Mouse (Mus musculus): Measurements from ENCODE around the gene Il20. TPM values are rescaled to one million over a fixed set of nuclear protein-coding genes. Genes with fewer than 3 reads are reported as not detected.

The Il20 gene
- total RNA-seq, 2 experiments from 2014 or later = not detected

GRCm38 (mm10) chr1:130865541-130866221, 45.6 kb downstream of the Il20 start, which contains the start of gene Fcmr:
TSS of gene Fcmr (plus strand) at chr1:130865669.
- DNase-seq = no peak

GRCm38 (mm10) chr1:130864741-130865140, 46.5 kb downstream of the Il20 start:
- no peak for DNase-seq

DNA sequence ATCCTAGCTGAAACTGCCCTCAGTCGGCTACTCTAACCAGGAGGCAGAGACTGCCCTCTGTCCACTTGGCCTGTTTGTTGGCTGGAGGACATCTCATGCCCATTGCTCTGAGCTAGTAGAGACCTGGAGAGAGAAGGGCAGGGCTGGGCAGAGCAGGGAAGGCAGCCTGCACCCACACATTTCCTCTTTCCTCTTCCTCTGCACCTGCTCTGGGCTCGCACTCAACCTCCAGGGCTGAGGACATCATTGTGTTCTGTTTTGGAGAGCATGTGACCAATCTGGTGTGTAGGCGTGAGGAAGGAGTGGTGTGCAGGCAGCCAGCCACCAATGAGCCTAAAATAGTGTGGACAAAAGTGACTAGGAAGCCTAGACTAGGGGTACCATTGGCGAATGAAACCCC, 47.0 kb downstream of the Il20 start:
- no peak for DNase-seq

DNA sequence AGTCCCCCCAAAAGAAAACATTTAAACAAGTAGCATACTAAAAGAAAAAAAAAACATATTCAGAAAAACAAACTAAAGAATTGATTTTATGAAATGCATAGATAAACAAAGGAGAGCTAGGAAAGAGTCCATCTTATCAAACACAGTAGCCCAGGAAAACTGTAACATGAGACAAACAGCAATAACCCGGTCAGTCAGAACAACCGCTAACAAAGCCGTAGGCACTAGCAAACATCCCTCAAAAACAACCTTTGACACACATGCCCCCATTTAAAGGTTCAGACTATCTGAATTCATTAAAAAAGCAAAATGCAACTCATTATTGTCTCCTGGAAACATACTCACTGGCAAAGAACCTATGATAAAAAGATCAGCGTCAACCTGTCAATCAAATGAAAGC, 53.8 kb downstream of the Il20 start:
- DNase-seq = no peak

Other genes starting within 250 kb of the Il20 start
- gene C4bp, start 249.8 kb downstream of the Il20 start, total RNA-seq (2021) = 10 to 100 TPM; 11.4 to 14.9 TPM
- not detected for gene Gm29427, start 195.7 kb downstream of the Il20 start, total RNA-seq (2021)
- 1 to 10 TPM; 7.4 to 8.1 TPM for gene Yod1, start 194.1 kb downstream of the Il20 start, total RNA-seq (2021)
- 10 to 100 TPM; 16.1 to 22.1 TPM for gene Pfkfb2, start 182.2 kb downstream of the Il20 start, total RNA-seq (2021)
- gene AA986860, start 179.5 kb downstream of the Il20 start, total RNA-seq (2021) = 1 to 10 TPM; 2.1 to 2.3 TPM
- under 1 TPM; 0.15 to 0.24 TPM for gene Fcamr, start 110.5 kb downstream of the Il20 start, total RNA-seq (2021)
- 1 to 10 TPM; 1.1 to 1.3 TPM for gene Pigr, start 84.8 kb downstream of the Il20 start, total RNA-seq (2021)
- gene Fcmr, start 45.8 kb downstream of the Il20 start, total RNA-seq (2021) = 1 to 10 TPM; 3.4 to 4.1 TPM
- gene Il24, start 24.0 kb downstream of the Il20 start, total RNA-seq (2021) = not detected
- gene Il19, start 28.7 kb upstream of the Il20 start, total RNA-seq (2021) = not detected
- gene Il10, start 108.4 kb upstream of the Il20 start, total RNA-seq (2021) = not detected
- gene Mapkapk2, start 186.4 kb upstream of the Il20 start, total RNA-seq (2021) = 100 to 1,000 TPM; 159 to 169 TPM
- 1 to 10 TPM; 3.6 to 5.8 TPM for gene Dyrk3, start 226.9 kb upstream of the Il20 start, total RNA-seq (2021)
- gene Eif2d, start 241.7 kb upstream of the Il20 start, total RNA-seq (2021) = 10 to 100 TPM; 40.3 to 50.5 TPM

Measured in adrenal gland, postnatal 10 days (tissue).